Mouse (Mus musculus): ENCODE measurements around the gene Samd8. TPM values are rescaled to one million over a fixed set of nuclear protein-coding genes. Genes with fewer than 3 reads are reported as not detected.
A peak's percentile ranks its signal among the peaks of the same experiment; 100 is the strongest.

The Samd8 gene
- polyA plus RNA-seq, 1 experiment from 2014 or later: 11.7 TPM

DNA sequence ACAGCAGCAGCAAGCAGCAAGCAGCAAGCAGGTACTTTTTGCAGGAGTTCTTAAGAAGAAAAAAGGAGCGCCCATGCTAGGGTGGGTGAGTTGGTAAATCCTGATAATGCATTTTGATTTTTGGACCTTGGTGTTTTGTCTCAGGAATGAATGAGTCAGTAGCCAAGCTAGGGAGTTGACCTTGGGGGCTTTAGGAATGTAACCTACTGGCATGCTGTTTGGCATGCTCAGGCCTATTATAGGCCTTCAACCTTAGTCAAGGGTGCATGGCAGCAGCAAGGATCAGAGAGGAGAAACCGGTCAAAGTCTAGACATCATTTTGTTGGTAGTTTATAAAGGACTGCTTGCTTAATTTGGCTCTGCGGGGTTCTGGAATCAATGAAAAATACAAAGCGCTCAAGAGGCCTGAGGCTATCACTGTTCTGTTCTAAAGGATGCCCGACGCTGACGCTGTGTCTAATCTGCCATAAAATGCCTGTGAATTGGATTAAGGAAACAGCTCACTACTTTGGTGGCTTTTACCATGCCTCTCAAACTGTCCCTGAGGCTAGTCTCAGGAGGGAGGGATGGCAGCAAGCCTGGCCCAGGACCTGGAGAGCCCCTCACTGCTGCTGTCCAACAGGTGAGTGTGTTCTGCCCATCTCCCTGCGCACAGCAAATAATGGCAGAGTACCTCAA lies 28.2 kb upstream of the Samd8 start:
- H3K27ac ChIP-seq: 0 out of 2 replicates have a peak overlapping the region, but pooled peaks have one; percentile 37
- WGBS: 56% methylated on average over 8 of the region's 8 CpGs
- no peak overlapping the region for H3K4me2 ChIP-seq
- no peaks in the 10 kb centered on the region for H3K27me3 ChIP-seq
- no peak overlapping the region for H3K9ac ChIP-seq (replicated peaks)
- no peaks in the 10 kb centered on the region for H3K36me3 ChIP-seq
- 0 out of 2 replicates have a peak, but pooled peaks cover 12% of the 10 kb centered on the region for H3K9me3 ChIP-seq
- H3K4me1 ChIP-seq (replicated peaks): peaks cover 19% of the 10 kb centered on the region
- ATAC-seq (ENCODE audit: insufficient number of reproducible peaks, insufficient read depth, low FRiP score, low TSS enrichment, low read depth): no peak
- no peak overlapping the region for H3K4me3 ChIP-seq (replicated peaks)

DNA sequence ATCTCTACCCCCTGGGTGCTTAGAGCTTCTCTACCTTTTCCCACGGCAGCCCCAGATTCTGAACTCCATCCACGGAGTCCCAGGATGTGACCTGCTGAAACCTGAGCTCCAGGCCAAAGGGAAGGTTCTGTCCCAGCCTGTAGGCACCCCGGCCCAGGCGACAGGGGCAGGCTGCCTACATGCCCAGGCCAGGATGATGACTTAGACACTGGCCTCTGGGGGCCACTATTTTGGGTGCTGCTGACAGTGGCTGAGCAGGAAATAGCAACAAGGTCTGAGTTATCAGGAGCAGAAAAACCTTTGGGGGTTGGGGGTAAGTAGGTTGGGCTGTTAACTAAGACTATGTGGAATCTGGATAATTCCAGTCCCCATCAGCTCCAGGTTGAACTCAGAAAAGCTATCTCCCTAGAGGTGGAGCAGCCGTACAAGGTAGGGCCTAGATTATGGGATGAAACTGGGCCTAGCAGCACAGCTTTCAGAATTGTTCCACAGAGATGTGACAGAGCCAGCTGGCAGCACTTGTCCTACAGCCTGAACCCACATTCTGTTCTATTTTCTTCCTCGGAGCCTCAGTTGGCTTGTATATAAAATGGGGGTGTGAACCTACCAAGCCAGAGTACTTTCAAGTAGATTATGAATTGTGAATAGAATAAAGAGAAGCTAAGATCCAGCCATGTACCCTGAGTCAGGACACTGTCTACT lies 21.1 kb upstream of the Samd8 start:
- H3K27ac ChIP-seq: peak overlapping the region; percentile 41; the same call in 1 of the 2 replicates
- H3K9me3 ChIP-seq: peaks cover 6% of the 10 kb centered on the region; the same call in 1 of the 2 replicates
- H3K27me3 ChIP-seq: no peaks in the 10 kb centered on the region
- no peak overlapping the region for H3K4me3 ChIP-seq (replicated peaks)
- no peak overlapping the region for H3K9ac ChIP-seq (replicated peaks)
- H3K36me3 ChIP-seq: no peaks in the 10 kb centered on the region
- ATAC-seq (ENCODE audit: insufficient number of reproducible peaks, insufficient read depth, low FRiP score, low TSS enrichment, low read depth): no peak
- 0 out of 2 replicates have a peak, but pooled peaks cover 2% of the 10 kb centered on the region for H3K4me1 ChIP-seq (replicated peaks)
- H3K4me2 ChIP-seq: no peak overlapping the region
- 71% methylated on average over 6 of the region's 6 CpGs for WGBS

DNA sequence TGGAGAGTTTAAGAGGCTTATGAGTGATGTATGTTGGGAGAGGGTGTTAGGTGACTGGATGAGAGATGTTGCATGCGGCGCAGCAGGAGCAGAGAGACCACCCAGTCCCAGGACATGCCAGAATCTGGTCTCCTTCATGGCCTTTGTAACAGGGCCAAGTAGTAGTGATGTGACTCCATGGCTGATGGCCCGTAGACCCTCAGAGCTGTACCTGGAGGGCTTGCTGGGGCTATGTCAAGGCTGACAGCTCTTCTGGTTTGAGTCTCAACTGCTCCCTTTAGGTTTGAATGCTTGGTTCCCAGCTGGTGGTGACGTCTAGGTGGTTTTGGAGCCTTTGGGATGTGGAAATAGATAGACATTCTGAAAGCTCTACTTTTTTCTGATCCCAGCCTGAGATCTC lies 20.4 kb upstream of the Samd8 start:
- no peaks in the 10 kb centered on the region for H3K36me3 ChIP-seq
- no peaks in the 10 kb centered on the region for H3K27me3 ChIP-seq
- no peak overlapping the region for H3K27ac ChIP-seq
- no peak overlapping the region for H3K4me2 ChIP-seq
- H3K9ac ChIP-seq (replicated peaks): no peak overlapping the region
- WGBS: 94% methylated on average over 4 of the region's 4 CpGs
- H3K9me3 ChIP-seq: peaks cover 6% of the 10 kb centered on the region; the same call in 1 of the 2 replicates
- no peak for ATAC-seq (ENCODE audit: insufficient number of reproducible peaks, insufficient read depth, low FRiP score, low TSS enrichment, low read depth)
- no peak overlapping the region for H3K4me3 ChIP-seq (replicated peaks)
- H3K4me1 ChIP-seq (replicated peaks): 0 out of 2 replicates have a peak, but pooled peaks cover 2% of the 10 kb centered on the region

DNA sequence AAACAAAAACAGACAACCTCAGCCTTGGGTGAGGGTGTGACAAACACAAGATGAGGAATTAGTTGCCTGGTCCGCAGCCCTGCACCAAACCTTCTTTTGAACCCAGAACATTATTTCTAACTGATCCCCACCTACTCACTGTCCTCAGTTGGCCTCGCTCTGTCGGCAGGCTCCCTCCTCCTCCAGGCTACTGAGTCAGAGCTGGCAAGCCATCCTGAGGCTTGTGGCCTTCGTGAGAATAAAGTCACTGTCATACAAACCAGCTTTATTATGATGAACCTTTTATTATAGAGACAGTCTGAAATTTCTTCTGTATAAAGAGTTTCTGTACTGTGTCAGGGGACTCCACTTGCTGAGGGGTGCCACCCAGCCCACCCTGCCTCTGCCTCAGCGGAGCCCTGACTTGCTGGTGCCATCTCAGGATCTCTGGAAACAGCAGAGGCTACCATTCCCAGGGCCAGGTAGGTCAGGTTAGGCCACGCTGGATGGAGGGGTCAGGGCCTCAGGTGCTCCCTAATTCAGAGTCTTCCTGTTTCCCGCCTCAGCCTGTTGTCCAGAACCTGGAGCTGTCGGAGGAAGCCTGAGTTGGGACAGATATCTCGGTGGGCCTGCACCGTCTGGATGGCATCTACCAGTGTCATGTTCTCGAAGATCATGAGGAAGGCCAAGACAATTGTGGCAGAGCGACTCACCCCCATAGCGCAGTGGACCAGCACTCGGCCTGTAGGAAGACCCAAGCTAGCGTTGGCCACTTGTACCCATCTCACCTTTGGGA lies 17.0 kb upstream of the Samd8 start:
- H3K27ac ChIP-seq: no peak overlapping the region
- H3K4me2 ChIP-seq: no peak overlapping the region
- H3K4me1 ChIP-seq (replicated peaks): 0 out of 2 replicates have a peak, but pooled peaks cover 4% of the 10 kb centered on the region
- no peak overlapping the region for H3K4me3 ChIP-seq (replicated peaks)
- no peaks in the 10 kb centered on the region for H3K36me3 ChIP-seq
- H3K27me3 ChIP-seq: no peaks in the 10 kb centered on the region
- 88% methylated on average over 15 of the region's 15 CpGs for WGBS
- peaks cover 6% of the 10 kb centered on the region; the same call in 1 of the 2 replicates for H3K9me3 ChIP-seq
- no peak for ATAC-seq (ENCODE audit: insufficient number of reproducible peaks, insufficient read depth, low FRiP score, low TSS enrichment, low read depth)
- H3K9ac ChIP-seq (replicated peaks): no peak overlapping the region

DNA sequence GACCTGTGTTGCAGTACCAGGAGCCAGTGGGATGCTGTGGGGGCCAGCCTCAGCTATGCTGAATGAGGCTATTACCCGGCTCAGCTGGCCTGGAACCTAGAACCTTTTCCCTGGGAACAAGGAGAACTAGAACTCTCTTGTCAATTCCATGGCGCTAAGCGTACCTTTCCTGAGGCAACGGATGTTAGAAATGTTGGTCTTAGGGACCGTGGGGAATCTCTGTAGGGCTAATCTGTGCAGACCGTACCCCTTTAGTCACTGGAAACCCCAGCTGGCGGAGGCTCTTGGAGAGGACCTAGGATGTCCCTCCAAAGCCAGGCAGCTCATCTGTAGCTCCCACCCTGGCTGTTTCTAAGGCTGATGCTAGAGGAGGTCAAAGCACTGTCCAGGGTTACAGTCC lies 10.0 kb upstream of the Samd8 start:
- WGBS: 95% methylated on average over 7 of the region's 7 CpGs
- ATAC-seq (ENCODE audit: insufficient number of reproducible peaks, insufficient read depth, low FRiP score, low TSS enrichment, low read depth): no peak
- Histone ChIP-seq H3K4me1 (replicated peaks) (peaks cover 8% of the 10 kb centered on the region; the same call in 1 of the 2 replicates), H3K9me3 (no peaks in the 10 kb centered on the region), H3K36me3 (no peaks in the 10 kb centered on the region), H3K4me2 (no peak overlapping the region), H3K4me3 (replicated peaks) (no peak overlapping the region), H3K27me3 (no peaks in the 10 kb centered on the region; the same call in 1 of the 2 replicates), H3K9ac (replicated peaks) (no peak overlapping the region), H3K27ac (no peak overlapping the region)

DNA sequence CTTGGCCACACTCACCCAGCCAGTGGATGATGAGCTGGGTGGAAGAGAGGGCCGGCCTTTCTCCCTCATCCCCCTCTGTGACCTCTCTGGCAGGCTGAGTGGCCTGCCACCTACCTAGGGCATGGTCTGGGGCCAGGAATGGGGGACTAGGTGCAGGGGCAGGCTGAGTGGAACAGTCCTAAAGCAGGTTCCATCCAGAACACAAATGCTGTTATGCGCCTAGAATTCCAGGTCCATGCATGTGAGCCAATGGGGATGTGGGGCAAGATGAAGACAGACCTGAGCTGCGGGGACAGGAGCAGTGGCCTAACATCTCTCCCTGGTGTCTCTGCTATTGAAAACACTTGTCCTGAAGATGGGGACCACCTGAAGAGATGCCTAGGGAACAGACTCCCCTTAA lies 9.0 kb upstream of the Samd8 start:
- Histone ChIP-seq H3K27ac (no peak overlapping the region), H3K9ac (replicated peaks) (no peak overlapping the region), H3K27me3 (no peaks in the 10 kb centered on the region; the same call in 1 of the 2 replicates), H3K4me1 (replicated peaks) (peaks cover 7% of the 10 kb centered on the region; the same call in 1 of the 2 replicates), H3K9me3 (no peaks in the 10 kb centered on the region), H3K36me3 (no peaks in the 10 kb centered on the region), H3K4me2 (no peak overlapping the region), H3K4me3 (replicated peaks) (no peak overlapping the region)
- WGBS: 88% methylated on average over 3 of the region's 3 CpGs
- ATAC-seq (ENCODE audit: insufficient number of reproducible peaks, insufficient read depth, low FRiP score, low TSS enrichment, low read depth): no peak

DNA sequence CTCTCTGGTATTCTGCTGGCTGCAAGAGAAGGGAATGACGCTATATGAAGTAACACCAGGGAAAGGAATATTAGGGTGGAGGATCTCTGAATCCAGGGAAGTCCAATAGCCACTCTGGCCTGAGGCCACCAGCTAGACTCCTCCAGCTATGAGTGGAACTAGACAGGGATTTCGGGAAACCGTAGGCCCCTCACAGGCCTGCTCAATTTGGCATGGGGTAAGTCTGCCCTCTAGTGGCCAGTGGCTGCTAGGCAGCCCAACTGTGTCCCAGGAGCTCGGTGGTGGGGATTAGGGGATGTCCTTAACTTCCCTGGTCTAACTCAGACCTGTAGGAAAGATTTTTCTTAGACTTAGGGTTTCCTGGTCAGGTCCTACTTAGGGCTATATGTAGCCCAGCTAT lies 8.5 kb upstream of the Samd8 start:
- Histone ChIP-seq H3K4me3 (replicated peaks) (no peak overlapping the region), H3K36me3 (no peaks in the 10 kb centered on the region), H3K9ac (replicated peaks) (no peak overlapping the region), H3K4me2 (no peak overlapping the region), H3K27ac (no peak overlapping the region), H3K9me3 (no peaks in the 10 kb centered on the region), H3K4me1 (replicated peaks) (peaks cover 6% of the 10 kb centered on the region; the same call in 1 of the 2 replicates), H3K27me3 (no peaks in the 10 kb centered on the region; the same call in 1 of the 2 replicates)
- 13% methylated on average over 4 of the region's 4 CpGs for WGBS
- peak; percentile 71 for ATAC-seq (ENCODE audit: insufficient number of reproducible peaks, insufficient read depth, low FRiP score, low TSS enrichment, low read depth)

DNA sequence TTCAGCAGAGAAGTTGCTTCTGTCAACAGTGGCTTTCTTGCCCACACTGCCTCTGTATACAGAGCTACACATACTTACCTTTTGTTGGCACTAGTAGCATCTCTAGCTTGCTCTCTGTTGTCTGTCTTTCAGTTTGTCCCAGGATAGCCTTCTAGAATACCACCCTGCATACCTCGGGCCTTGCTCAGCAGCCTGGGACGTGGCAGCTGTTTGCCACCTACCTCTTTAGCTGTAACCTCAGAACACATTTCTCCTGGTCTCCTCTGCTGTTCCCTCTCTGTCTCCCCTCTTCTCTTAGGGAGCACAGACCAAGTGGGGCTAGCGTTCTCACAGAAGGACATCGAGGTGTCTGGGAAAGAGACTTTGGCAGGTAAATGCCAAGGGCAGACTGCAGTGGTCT lies 7.9 kb upstream of the Samd8 start:
- Histone ChIP-seq H3K4me1 (replicated peaks) (peaks cover 6% of the 10 kb centered on the region; the same call in 1 of the 2 replicates), H3K4me3 (replicated peaks) (no peak overlapping the region), H3K9ac (replicated peaks) (no peak overlapping the region), H3K27ac (no peak overlapping the region), H3K36me3 (no peaks in the 10 kb centered on the region), H3K4me2 (no peak overlapping the region), H3K27me3 (no peaks in the 10 kb centered on the region; the same call in 1 of the 2 replicates), H3K9me3 (no peaks in the 10 kb centered on the region)
- ATAC-seq (ENCODE audit: insufficient number of reproducible peaks, insufficient read depth, low FRiP score, low TSS enrichment, low read depth): no peak
- 89% methylated on average over 4 of the region's 4 CpGs for WGBS

DNA sequence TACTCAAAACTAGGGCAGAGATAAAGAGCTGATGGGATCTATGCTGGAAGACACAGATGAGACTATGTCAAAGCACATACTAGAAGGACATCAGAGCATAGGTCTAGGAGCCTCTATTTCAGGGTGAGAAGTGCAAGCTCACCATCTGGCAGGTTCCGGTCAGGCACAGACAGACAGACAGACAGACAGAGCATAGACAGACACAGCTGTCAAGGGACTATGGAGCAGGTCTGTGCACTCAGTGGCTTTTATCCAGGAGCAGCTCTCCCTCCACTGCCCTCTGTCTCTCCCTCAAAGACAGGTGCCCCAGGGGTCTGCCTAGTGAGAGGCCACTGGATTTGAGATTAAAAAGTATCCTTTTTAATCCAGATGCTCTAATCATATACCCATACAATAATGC lies 6.2 kb upstream of the Samd8 start:
- Histone ChIP-seq H3K36me3 (no peaks in the 10 kb centered on the region), H3K4me1 (replicated peaks) (peaks cover 6% of the 10 kb centered on the region; the same call in 1 of the 2 replicates), H3K4me3 (replicated peaks) (no peak overlapping the region), H3K9me3 (no peaks in the 10 kb centered on the region), H3K4me2 (no peak overlapping the region), H3K27ac (no peak overlapping the region), H3K27me3 (no peaks in the 10 kb centered on the region; the same call in 1 of the 2 replicates), H3K9ac (replicated peaks) (no peak overlapping the region)
- ATAC-seq (ENCODE audit: insufficient number of reproducible peaks, insufficient read depth, low FRiP score, low TSS enrichment, low read depth): no peak
- 92% methylated on average over 1 of the region's 1 CpGs for WGBS

DNA sequence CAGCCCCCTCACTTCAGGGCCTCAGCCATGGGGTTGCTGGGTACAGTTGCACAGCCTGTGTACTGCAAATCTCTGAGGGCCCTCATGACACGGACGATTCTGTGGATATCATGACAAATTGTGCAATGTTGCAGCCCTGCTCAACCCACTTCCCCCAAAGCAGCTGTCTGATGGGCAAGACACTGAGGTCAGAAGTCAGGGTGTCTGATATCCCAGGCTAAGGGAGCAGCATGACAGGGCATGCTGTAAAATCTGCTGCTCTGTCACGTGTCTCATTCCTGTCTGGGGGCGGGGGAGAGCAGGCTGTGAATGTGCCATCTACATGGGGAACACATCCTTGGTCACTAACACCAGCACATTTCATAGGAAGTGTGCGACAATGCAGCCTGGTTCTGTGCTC lies 5.2 kb upstream of the Samd8 start:
- H3K9me3 ChIP-seq: no peaks in the 10 kb centered on the region
- H3K9ac ChIP-seq (replicated peaks): no peak overlapping the region
- no peaks in the 10 kb centered on the region; the same call in 1 of the 2 replicates for H3K27me3 ChIP-seq
- H3K27ac ChIP-seq: no peak overlapping the region
- 70% methylated on average over 5 of the region's 5 CpGs for WGBS
- H3K36me3 ChIP-seq: no peaks in the 10 kb centered on the region
- H3K4me2 ChIP-seq: no peak overlapping the region
- no peak overlapping the region for H3K4me3 ChIP-seq (replicated peaks)
- H3K4me1 ChIP-seq (replicated peaks): peaks cover 11% of the 10 kb centered on the region; the same call in 1 of the 2 replicates
- no peak for ATAC-seq (ENCODE audit: insufficient number of reproducible peaks, insufficient read depth, low FRiP score, low TSS enrichment, low read depth)

DNA sequence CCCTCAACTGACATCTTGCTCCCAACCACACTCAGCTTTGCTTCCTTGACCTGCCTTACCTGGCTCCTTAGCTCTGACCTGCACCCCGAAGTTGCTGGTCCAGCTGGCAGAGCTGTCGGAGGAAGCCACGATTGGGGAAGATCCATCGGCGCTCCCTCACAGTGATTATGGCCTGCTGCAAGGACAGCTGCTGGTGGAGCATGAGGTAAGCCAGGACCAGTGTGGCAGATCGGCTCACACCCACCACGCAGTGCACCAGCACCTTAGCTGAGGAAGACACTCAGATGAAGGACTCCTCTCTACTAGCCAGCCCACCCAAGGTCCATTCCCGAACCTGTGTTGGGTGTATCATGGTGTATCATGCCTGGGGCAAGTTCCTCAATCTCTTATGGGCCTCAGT lies 4.1 kb upstream of the Samd8 start:
- no peaks in the 10 kb centered on the region for H3K36me3 ChIP-seq
- no peak overlapping the region for H3K4me3 ChIP-seq (replicated peaks)
- H3K27ac ChIP-seq: no peak overlapping the region
- no peaks in the 10 kb centered on the region for H3K27me3 ChIP-seq
- peaks cover 10% of the 10 kb centered on the region for H3K4me1 ChIP-seq (replicated peaks)
- WGBS: 87% methylated on average over 8 of the region's 8 CpGs
- no peaks in the 10 kb centered on the region for H3K9me3 ChIP-seq
- no peak for ATAC-seq (ENCODE audit: insufficient number of reproducible peaks, insufficient read depth, low FRiP score, low TSS enrichment, low read depth)
- H3K4me2 ChIP-seq: no peak overlapping the region
- no peak overlapping the region for H3K9ac ChIP-seq (replicated peaks)
